Mouse (Mus musculus): ENCODE measurements around the gene St8sia2. TPM values are rescaled to one million over a fixed set of nuclear protein-coding genes. Genes with fewer than 3 reads are reported as not detected.

Gene St8sia2
- total RNA-seq, 1 experiment: 0.36 TPM

- no peak for DNase-seq (ENCODE audit: low read depth, low spot score)
- Histone ChIP-seq H3K9ac (ENCODE audit: insufficient read depth, low read depth, low read length, poor library complexity, severe bottlenecking) (no peak overlapping the region), H3K27ac (ENCODE audit: insufficient read depth, low read depth, low read length, poor library complexity, severe bottlenecking) (no peak overlapping the region), H3K36me3 (ENCODE audit: control insufficient read depth, insufficient read depth, low read length, poor library complexity, severe bottlenecking) (no peaks in the 10 kb centered on the region), H3K4me3 (ENCODE audit: insufficient read depth in 1 of 2, low read depth in 1 of 2, low read length in 2 of 2, poor library complexity in 1 of 2, severe bottlenecking in 1 of 2) (no peak overlapping the region), H3K4me1 (ENCODE audit: control insufficient read depth in 2 of 2, insufficient read depth in 2 of 2, low read length in 2 of 2, poor library complexity in 1 of 2) (no peaks in the 10 kb centered on the region), H3K9me3 (ENCODE audit: control insufficient read depth, insufficient read depth, low read depth, low read length) (no peaks in the 10 kb centered on the region)
- in situ Hi-C loops (cut with MboI; ENCODE audit: low sequenced_read_pairs in 2 of 2, unreplicated experiment in 2 of 2): no loop called here
- TF ChIP-seq CHD2 (IDR thresholded peaks at IDR 0.05; ENCODE audit: low read depth, low read length) (no peak), HCFC1 (IDR thresholded peaks at IDR 0.05; ENCODE audit: borderline replicate concordance, insufficient read depth, low read length) (no peak), ZC3H11A (IDR thresholded peaks at IDR 0.05; ENCODE audit: borderline replicate concordance, low read depth, low read length) (no peak), ZNF384 (IDR thresholded peaks at IDR 0.05; ENCODE audit: low read depth, low read length) (no peak), MAFK (IDR thresholded peaks at IDR 0.05; ENCODE audit: insufficient read depth, low read depth, low read length) (no peak)
Measured at GRCm38 (mm10) chr7:74055753-74056152, 42.3 kb upstream of the St8sia2 start.

- H3K4me1 ChIP-seq (ENCODE audit: control insufficient read depth in 2 of 2, insufficient read depth in 2 of 2, low read length in 2 of 2, poor library complexity in 1 of 2): no peaks in the 10 kb centered on the region
- no peak overlapping the region for H3K4me3 ChIP-seq (ENCODE audit: insufficient read depth in 1 of 2, low read depth in 1 of 2, low read length in 2 of 2, poor library complexity in 1 of 2, severe bottlenecking in 1 of 2)
- no peak for DNase-seq (ENCODE audit: low read depth, low spot score)
- no peak overlapping the region for H3K27ac ChIP-seq (ENCODE audit: insufficient read depth, low read depth, low read length, poor library complexity, severe bottlenecking)
- in situ Hi-C loops (cut with MboI; ENCODE audit: low sequenced_read_pairs in 2 of 2, unreplicated experiment in 2 of 2): loop anchor here in 1 of 2 experiments (25.0 kb wide), 1 partner anchor 315 kb away; no protein-coding TSS in a partner anchor
- H3K9ac ChIP-seq (ENCODE audit: insufficient read depth, low read depth, low read length, poor library complexity, severe bottlenecking): no peak overlapping the region
- no peak for TF ChIP-seq CHD2 (IDR thresholded peaks at IDR 0.05; ENCODE audit: low read depth, low read length)
- no peak for TF ChIP-seq ZC3H11A (IDR thresholded peaks at IDR 0.05; ENCODE audit: borderline replicate concordance, low read depth, low read length)
- TF ChIP-seq MAFK (IDR thresholded peaks at IDR 0.05; ENCODE audit: insufficient read depth, low read depth, low read length): no peak
- TF ChIP-seq ZNF384 (IDR thresholded peaks at IDR 0.05; ENCODE audit: low read depth, low read length): no peak
- TF ChIP-seq HCFC1 (IDR thresholded peaks at IDR 0.05; ENCODE audit: borderline replicate concordance, insufficient read depth, low read length): no peak
- no peaks in the 10 kb centered on the region for H3K9me3 ChIP-seq (ENCODE audit: control insufficient read depth, insufficient read depth, low read depth, low read length)
- no peaks in the 10 kb centered on the region for H3K36me3 ChIP-seq (ENCODE audit: control insufficient read depth, insufficient read depth, low read length, poor library complexity, severe bottlenecking)
Measured at GRCm38 (mm10) chr7:74047591-74047990, 34.1 kb upstream of the St8sia2 start.

- H3K36me3 ChIP-seq (ENCODE audit: control insufficient read depth, insufficient read depth, low read length, poor library complexity, severe bottlenecking): no peaks in the 10 kb centered on the region
- TF ChIP-seq ZC3H11A (IDR thresholded peaks at IDR 0.05; ENCODE audit: borderline replicate concordance, low read depth, low read length) (no peak), MAFK (IDR thresholded peaks at IDR 0.05; ENCODE audit: insufficient read depth, low read depth, low read length) (no peak), CHD2 (IDR thresholded peaks at IDR 0.05; ENCODE audit: low read depth, low read length) (no peak), HCFC1 (IDR thresholded peaks at IDR 0.05; ENCODE audit: borderline replicate concordance, insufficient read depth, low read length) (no peak), ZNF384 (IDR thresholded peaks at IDR 0.05; ENCODE audit: low read depth, low read length) (no peak)
- in situ Hi-C loops (cut with MboI; ENCODE audit: low sequenced_read_pairs in 2 of 2, unreplicated experiment in 2 of 2): loop anchor here in 1 of 2 experiments (25.0 kb wide), 1 partner anchor 317 kb away; no protein-coding TSS in a partner anchor
- H3K4me1 ChIP-seq (ENCODE audit: control insufficient read depth in 2 of 2, insufficient read depth in 2 of 2, low read length in 2 of 2, poor library complexity in 1 of 2): no peaks in the 10 kb centered on the region
- no peaks in the 10 kb centered on the region for H3K9me3 ChIP-seq (ENCODE audit: control insufficient read depth, insufficient read depth, low read depth, low read length)
- no peak overlapping the region for H3K9ac ChIP-seq (ENCODE audit: insufficient read depth, low read depth, low read length, poor library complexity, severe bottlenecking)
- no peak overlapping the region for H3K27ac ChIP-seq (ENCODE audit: insufficient read depth, low read depth, low read length, poor library complexity, severe bottlenecking)
- DNase-seq (ENCODE audit: low read depth, low spot score): no peak
- H3K4me3 ChIP-seq (ENCODE audit: insufficient read depth in 1 of 2, low read depth in 1 of 2, low read length in 2 of 2, poor library complexity in 1 of 2, severe bottlenecking in 1 of 2): no peak overlapping the region
Measured at GRCm38 (mm10) chr7:74045166-74045957, 31.9 kb upstream of the St8sia2 start.

GRCm38 (mm10) chr7:74043562-74044138 is 30.2 kb upstream of the St8sia2 start:
- Histone ChIP-seq H3K36me3 (ENCODE audit: control insufficient read depth, insufficient read depth, low read length, poor library complexity, severe bottlenecking) (no peaks in the 10 kb centered on the region), H3K4me3 (ENCODE audit: insufficient read depth in 1 of 2, low read depth in 1 of 2, low read length in 2 of 2, poor library complexity in 1 of 2, severe bottlenecking in 1 of 2) (no peak overlapping the region), H3K27ac (ENCODE audit: insufficient read depth, low read depth, low read length, poor library complexity, severe bottlenecking) (no peak overlapping the region), H3K4me1 (ENCODE audit: control insufficient read depth in 2 of 2, insufficient read depth in 2 of 2, low read length in 2 of 2, poor library complexity in 1 of 2) (no peaks in the 10 kb centered on the region), H3K9ac (ENCODE audit: insufficient read depth, low read depth, low read length, poor library complexity, severe bottlenecking) (no peak overlapping the region), H3K9me3 (ENCODE audit: control insufficient read depth, insufficient read depth, low read depth, low read length) (no peaks in the 10 kb centered on the region)
- no peak for DNase-seq (ENCODE audit: low read depth, low spot score)
- no peak for TF ChIP-seq ZC3H11A (IDR thresholded peaks at IDR 0.05; ENCODE audit: borderline replicate concordance, low read depth, low read length)
- TF ChIP-seq HCFC1 (IDR thresholded peaks at IDR 0.05; ENCODE audit: borderline replicate concordance, insufficient read depth, low read length): no peak
- no peak for TF ChIP-seq CHD2 (IDR thresholded peaks at IDR 0.05; ENCODE audit: low read depth, low read length)
- no peak for TF ChIP-seq ZNF384 (IDR thresholded peaks at IDR 0.05; ENCODE audit: low read depth, low read length)
- no peak for TF ChIP-seq MAFK (IDR thresholded peaks at IDR 0.05; ENCODE audit: insufficient read depth, low read depth, low read length)
- in situ Hi-C loops (cut with MboI; ENCODE audit: low sequenced_read_pairs in 2 of 2, unreplicated experiment in 2 of 2): loop anchor here in 1 of 2 experiments (25.0 kb wide), 1 partner anchor 319 kb away; no protein-coding TSS in a partner anchor

Measured in ES-E14 (cell line).